Mouse (Mus musculus) embryo, embryonic 10.5 days (tissue): ENCODE measurements around the gene Tox3.
A peak's percentile ranks its signal among the peaks of the same experiment; 100 is the strongest.

Experiments used
- DNase-seq: peaks from one replicate; pipeline ENCODE4 v3.0.0-alpha.2; 2015; ENCODE audit warnings: low spot score

Gene Tox3

GRCm38 (mm10) chr8:90241461-90241860 lies 106.7 kb downstream of the Tox3 start:
- DNase-seq = no peak

DNA sequence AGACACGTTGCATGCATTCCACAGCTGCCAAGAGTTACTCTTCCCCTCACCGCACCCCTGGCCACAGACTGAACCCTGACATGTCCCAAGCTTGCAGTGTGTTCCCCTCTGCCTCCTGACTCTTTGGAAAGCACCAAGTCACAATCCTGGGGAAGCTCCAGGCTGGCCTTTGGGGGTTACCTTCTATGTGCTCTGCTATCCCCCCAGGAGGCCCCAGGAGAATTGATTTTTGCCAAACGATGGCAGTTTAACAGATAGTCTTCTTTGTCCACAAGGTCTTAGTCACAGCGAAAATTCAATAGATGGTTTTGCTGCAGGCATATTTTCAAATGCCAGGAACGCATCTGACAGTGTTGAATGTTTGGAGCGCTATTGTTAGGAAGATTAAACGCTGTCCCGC lies 115.6 kb downstream of the Tox3 start:
- no peak for DNase-seq

GRCm38 (mm10) chr8:90224172-90224571 lies 124.0 kb downstream of the Tox3 start:
- DNase-seq = no peak

DNA sequence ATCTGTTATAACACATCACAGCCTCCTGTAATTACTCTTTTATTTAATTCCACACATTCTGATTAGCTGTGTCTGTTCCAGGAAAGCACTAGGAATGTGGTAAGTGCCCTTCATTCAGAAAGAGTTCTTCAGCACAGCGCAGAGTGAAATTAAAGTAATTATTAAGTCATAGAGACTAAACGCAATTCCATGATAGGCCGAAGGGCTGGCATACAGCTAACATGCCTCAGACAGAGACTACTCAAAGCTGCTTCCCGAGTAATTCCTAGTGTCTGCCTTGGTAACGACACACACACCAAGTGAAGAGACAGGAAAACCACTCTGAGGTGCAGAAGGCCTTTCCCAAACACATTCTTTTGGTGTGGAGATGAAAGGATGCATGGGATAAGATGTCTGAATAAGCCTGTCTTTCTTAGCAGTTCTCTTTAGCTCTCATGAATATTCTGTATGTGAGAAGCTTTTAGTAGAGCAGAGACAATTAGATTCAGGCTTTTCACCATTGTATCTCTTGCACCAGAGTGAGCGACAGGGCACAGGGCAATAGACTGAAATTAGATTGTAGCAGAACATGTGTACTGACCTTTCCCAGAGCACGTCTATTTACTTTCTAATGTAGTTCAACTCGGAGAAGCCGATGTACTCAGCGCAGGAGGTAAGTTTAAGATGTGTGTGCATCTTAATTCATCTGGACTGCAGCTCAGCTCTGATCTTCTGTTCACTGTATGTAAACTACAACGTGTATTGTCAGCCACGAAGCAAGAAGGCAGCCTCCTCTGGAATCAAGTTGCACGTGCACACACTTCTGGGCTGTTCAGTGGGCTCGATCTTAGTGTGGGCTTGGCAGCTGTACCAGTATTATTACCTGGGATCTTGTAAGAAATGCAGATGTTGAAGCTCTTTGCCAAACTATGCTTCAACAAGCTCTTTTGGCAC lies 138.8 kb downstream of the Tox3 start:
- peak; percentile 31 for DNase-seq
